Mouse (Mus musculus) midbrain, embryonic 13.5 days (tissue): ENCODE results near the gene Tbcc. TPM values are rescaled to one million over a fixed set of nuclear protein-coding genes. Genes with fewer than 3 reads are reported as not detected.

Source experiments
- ATAC-seq: fragments of 200-750 bp; cut with Nextera tagmentation; 2 replicates; pipeline ENCODE4 v1.8.0; 2017; ENCODE audit warnings: mild to moderate bottlenecking, moderate TSS enrichment, moderate library complexity
- H3K27ac ChIP-seq: fragments of 300-500 bp; sonication (generic); 2 replicates; pipeline ENCODE4 v1.5.1; 2015; ENCODE audit warnings: inconsistent platforms, mild to moderate bottlenecking, moderate library complexity
- H3K27me3 ChIP-seq: fragments of 300-500 bp; sonication (generic); 2 replicates; pipeline ENCODE4 v1.6.1; 2015; ENCODE audit warnings: mild to moderate bottlenecking, inconsistent platforms
- H3K36me3 ChIP-seq: fragments of 300-500 bp; sonication (generic); 2 replicates; pipeline ENCODE4 v1.6.1; 2015; ENCODE audit warnings: mild to moderate bottlenecking, inconsistent platforms
- H3K4me1 ChIP-seq: fragments of 300-500 bp; sonication (generic); replicated peaks from 2 replicates; pipeline ENCODE4 v1.6.1; 2015; ENCODE audit warnings: inconsistent platforms
- H3K4me2 ChIP-seq: fragments of 300-500 bp; sonication (generic); replicated peaks from 2 replicates; pipeline ENCODE4 v1.6.1; 2015; ENCODE audit warnings: moderate library complexity, mild to moderate bottlenecking, inconsistent platforms
- H3K4me3 ChIP-seq: fragments of 300-500 bp; sonication (generic); replicated peaks from 2 replicates; pipeline ENCODE4 v1.5.1; 2015; ENCODE audit warnings: mild to moderate bottlenecking, inconsistent platforms
- H3K9ac ChIP-seq: fragments of 300-500 bp; sonication (generic); replicated peaks from 2 replicates; pipeline ENCODE4 v1.6.1; 2015; ENCODE audit warnings: mild to moderate bottlenecking, inconsistent platforms
- H3K9me3 ChIP-seq: fragments of 300-500 bp; sonication (generic); 2 replicates; pipeline ENCODE4 v1.6.1; 2016; ENCODE audit warnings: mild to moderate bottlenecking, inconsistent platforms
- WGBS: fragments of 180-500 bp; shearing (Covaris S2); methylation state at CpG from one replicate; pipeline ENCODE4 v1.1.7; 2015; 5-methylcytosine and 5-hydroxymethylcytosine counted together
- polyA plus RNA-seq: library from polyadenylated mRNA; unstranded; fragments of >200 nt; fragmentation: Nextera tagmentation; extraction: Ambion mirVana; gene quantifications from 2 replicates; pipeline ENCODE4 v1.2.1, GENCODE M21; 2015

Tbcc gene
- polyA plus RNA-seq, 1 experiment from 2014 or later = 68.3 TPM

- Histone ChIP-seq H3K4me2 (no peak overlapping the region), H3K4me3 (no peak overlapping the region), H3K9ac (no peak overlapping the region), H3K9me3 (no peaks in the 10 kb centered on the region), H3K4me1 (peaks cover 10% of the 10 kb centered on the region; the same call in 1 of the 2 replicates), H3K27me3 (no peaks in the 10 kb centered on the region), H3K36me3 (no peaks in the 10 kb centered on the region), H3K27ac (no peak overlapping the region)
- 53% methylated on average over 10 of the region's 10 CpGs for WGBS
- no peak for ATAC-seq
Observed at GRCm38 (mm10) chr17:46874133-46874532, 16.4 kb upstream of the Tbcc start.

- Histone ChIP-seq H3K9me3 (no peaks in the 10 kb centered on the region), H3K36me3 (no peaks in the 10 kb centered on the region), H3K4me3 (no peak overlapping the region), H3K27me3 (no peaks in the 10 kb centered on the region), H3K4me2 (no peak overlapping the region), H3K4me1 (peaks cover 16% of the 10 kb centered on the region), H3K9ac (no peak overlapping the region), H3K27ac (no peak overlapping the region)
- 69% methylated on average over 3 of the region's 3 CpGs for WGBS
- no peak for ATAC-seq
Observed at GRCm38 (mm10) chr17:46875626-46876025, 14.9 kb upstream of the Tbcc start.

- Histone ChIP-seq H3K4me3 (no peak overlapping the region), H3K9ac (no peak overlapping the region), H3K27me3 (no peaks in the 10 kb centered on the region), H3K4me2 (no peak overlapping the region), H3K36me3 (no peaks in the 10 kb centered on the region), H3K9me3 (no peaks in the 10 kb centered on the region), H3K27ac (no peak overlapping the region), H3K4me1 (peaks cover 16% of the 10 kb centered on the region)
- ATAC-seq = no peak
- WGBS = 78% methylated on average over 8 of the region's 8 CpGs
Observed at GRCm38 (mm10) chr17:46876371-46876950, 14.0 kb upstream of the Tbcc start.

- WGBS = 74% methylated on average over 5 of the region's 5 CpGs
- ATAC-seq = no peak
- H3K4me2 ChIP-seq = no peak overlapping the region
- H3K9ac ChIP-seq = no peak overlapping the region
- H3K27ac ChIP-seq = no peak overlapping the region
- H3K4me1 ChIP-seq = peaks cover 16% of the 10 kb centered on the region
- no peaks in the 10 kb centered on the region for H3K27me3 ChIP-seq
- H3K36me3 ChIP-seq = no peaks in the 10 kb centered on the region
- no peak overlapping the region for H3K4me3 ChIP-seq
- H3K9me3 ChIP-seq = no peaks in the 10 kb centered on the region
Observed at GRCm38 (mm10) chr17:46877061-46877460, 13.4 kb upstream of the Tbcc start.

GRCm38 (mm10) chr17:46879841-46880311, 10.6 kb upstream of the Tbcc start:
- Histone ChIP-seq H3K4me1 (peaks cover 10% of the 10 kb centered on the region; the same call in 1 of the 2 replicates), H3K27me3 (no peaks in the 10 kb centered on the region), H3K4me2 (no peak overlapping the region), H3K9ac (no peak overlapping the region), H3K9me3 (no peaks in the 10 kb centered on the region), H3K4me3 (no peak overlapping the region), H3K27ac (no peak overlapping the region), H3K36me3 (no peaks in the 10 kb centered on the region)
- WGBS = 69% methylated on average over 14 of the region's 14 CpGs
- no peak for ATAC-seq

GRCm38 (mm10) chr17:46880322-46880721, 10.2 kb upstream of the Tbcc start:
- WGBS = 76% methylated on average over 2 of the region's 2 CpGs
- H3K4me1 ChIP-seq = peaks cover 10% of the 10 kb centered on the region; the same call in 1 of the 2 replicates
- no peak overlapping the region for H3K27ac ChIP-seq
- H3K36me3 ChIP-seq = no peaks in the 10 kb centered on the region
- H3K9ac ChIP-seq = no peak overlapping the region
- no peaks in the 10 kb centered on the region for H3K9me3 ChIP-seq
- no peak overlapping the region for H3K4me2 ChIP-seq
- ATAC-seq = no peak
- H3K4me3 ChIP-seq = no peak overlapping the region
- no peaks in the 10 kb centered on the region for H3K27me3 ChIP-seq

- H3K9me3 ChIP-seq = no peaks in the 10 kb centered on the region
- H3K9ac ChIP-seq = no peak overlapping the region
- H3K27me3 ChIP-seq = no peaks in the 10 kb centered on the region
- H3K27ac ChIP-seq = no peak overlapping the region
- no peak for ATAC-seq
- H3K4me3 ChIP-seq = no peak overlapping the region
- H3K4me1 ChIP-seq = peaks cover 18% of the 10 kb centered on the region; the same call in 1 of the 2 replicates
- H3K4me2 ChIP-seq = no peak overlapping the region
- no peaks in the 10 kb centered on the region for H3K36me3 ChIP-seq
- 89% methylated on average over 6 of the region's 6 CpGs for WGBS
Observed at GRCm38 (mm10) chr17:46881728-46882127, 8.8 kb upstream of the Tbcc start.

- Histone ChIP-seq H3K9ac (no peak overlapping the region), H3K9me3 (no peaks in the 10 kb centered on the region), H3K27ac (no peak overlapping the region), H3K36me3 (no peaks in the 10 kb centered on the region), H3K4me1 (peaks cover 16% of the 10 kb centered on the region; the same call in 1 of the 2 replicates), H3K4me3 (no peak overlapping the region), H3K4me2 (no peak overlapping the region), H3K27me3 (no peaks in the 10 kb centered on the region)
- 90% methylated on average over 9 of the region's 9 CpGs for WGBS
- ATAC-seq = no peak
Observed at GRCm38 (mm10) chr17:46883107-46883506, 7.4 kb upstream of the Tbcc start.

- no peak for ATAC-seq
- Histone ChIP-seq H3K27ac (no peak overlapping the region), H3K27me3 (no peaks in the 10 kb centered on the region), H3K4me2 (no peak overlapping the region), H3K9me3 (no peaks in the 10 kb centered on the region), H3K36me3 (no peaks in the 10 kb centered on the region), H3K9ac (no peak overlapping the region), H3K4me3 (no peak overlapping the region), H3K4me1 (peaks cover 21% of the 10 kb centered on the region)
- 91% methylated on average over 6 of the region's 6 CpGs for WGBS
Observed at GRCm38 (mm10) chr17:46884766-46885165, 5.7 kb upstream of the Tbcc start.

- no peak for ATAC-seq
- Histone ChIP-seq H3K9ac (peak overlapping the region; percentile 47; the same call in 1 of the 2 replicates), H3K36me3 (no peaks in the 10 kb centered on the region), H3K27ac (no peak overlapping the region), H3K4me1 (peaks cover 19% of the 10 kb centered on the region), H3K4me3 (no peak overlapping the region), H3K9me3 (no peaks in the 10 kb centered on the region), H3K4me2 (no peak overlapping the region), H3K27me3 (no peaks in the 10 kb centered on the region)
- WGBS = 81% methylated on average over 11 of the region's 11 CpGs
Observed at GRCm38 (mm10) chr17:46885218-46885909, 5.1 kb upstream of the Tbcc start.

- 56% methylated on average over 17 of the region's 17 CpGs for WGBS
- H3K4me1 ChIP-seq = peaks cover 20% of the 10 kb centered on the region
- H3K4me3 ChIP-seq = no peak overlapping the region
- H3K36me3 ChIP-seq = no peaks in the 10 kb centered on the region
- H3K9ac ChIP-seq = peak overlapping the region; percentile 47
- no peaks in the 10 kb centered on the region for H3K27me3 ChIP-seq
- no peaks in the 10 kb centered on the region for H3K9me3 ChIP-seq
- no peak overlapping the region for H3K27ac ChIP-seq
- no peak for ATAC-seq
- no peak overlapping the region for H3K4me2 ChIP-seq
Observed at GRCm38 (mm10) chr17:46885910-46886643, 4.4 kb upstream of the Tbcc start.
